Mouse (Mus musculus): Measurements from ENCODE around the gene Bcl2l14.

Gene Bcl2l14

GRCm38 (mm10) chr6:134396018-134396417, at the start of gene Bcl2l14:
TSS of gene Bcl2l14 (plus strand) at chr6:134396318.
- no peak for DNase-seq (ENCODE audit: low spot score)

DNA sequence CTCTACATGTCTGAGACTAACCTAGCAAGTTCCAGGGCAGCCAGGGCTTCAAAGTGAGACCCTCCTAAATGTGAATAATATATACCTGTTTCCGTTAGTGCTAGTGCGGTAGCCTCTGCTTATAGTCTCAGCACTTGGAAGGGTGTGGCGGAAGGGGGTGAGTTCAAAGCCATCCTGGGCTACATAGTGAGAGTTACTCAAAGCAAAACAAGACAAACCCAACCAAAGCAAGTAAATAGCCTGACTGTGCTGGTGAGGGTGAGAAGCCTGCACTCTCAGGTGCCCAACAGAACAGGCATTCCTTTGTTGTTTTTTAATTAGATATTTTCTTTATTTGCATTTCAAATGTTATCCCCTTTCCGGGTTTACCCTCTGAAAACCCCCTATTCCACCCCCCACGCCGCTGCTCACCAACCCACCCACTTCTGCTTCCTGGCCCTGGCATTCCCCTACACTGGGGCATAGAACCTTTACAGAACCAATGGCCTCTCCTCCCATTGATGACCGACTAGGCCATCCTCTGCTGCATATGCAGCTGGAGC, 47.5 kb upstream of the Bcl2l14 start:
- no peak for DNase-seq (ENCODE audit: low spot score)

DNA sequence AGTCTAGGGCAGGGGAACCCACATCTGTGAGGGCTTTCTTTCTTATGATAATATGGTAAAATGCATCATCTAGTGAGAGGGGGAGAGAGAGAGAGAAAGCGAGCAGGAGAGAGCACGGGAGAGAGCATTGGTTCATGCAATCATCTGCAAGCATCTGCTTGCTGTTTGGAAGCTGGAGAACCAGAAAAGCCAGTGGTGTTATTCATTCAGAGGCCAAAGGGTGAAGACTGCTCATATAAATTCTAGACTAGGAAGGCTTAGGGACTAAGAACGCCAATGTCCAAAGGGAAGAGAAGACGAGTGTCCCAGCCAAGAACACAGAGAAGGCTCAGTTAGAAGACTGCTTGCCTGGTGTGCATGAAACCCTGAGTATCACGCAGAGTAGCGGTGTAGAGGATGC, 43.2 kb upstream of the Bcl2l14 start:
- DNase-seq (ENCODE audit: low spot score): no peak

DNA sequence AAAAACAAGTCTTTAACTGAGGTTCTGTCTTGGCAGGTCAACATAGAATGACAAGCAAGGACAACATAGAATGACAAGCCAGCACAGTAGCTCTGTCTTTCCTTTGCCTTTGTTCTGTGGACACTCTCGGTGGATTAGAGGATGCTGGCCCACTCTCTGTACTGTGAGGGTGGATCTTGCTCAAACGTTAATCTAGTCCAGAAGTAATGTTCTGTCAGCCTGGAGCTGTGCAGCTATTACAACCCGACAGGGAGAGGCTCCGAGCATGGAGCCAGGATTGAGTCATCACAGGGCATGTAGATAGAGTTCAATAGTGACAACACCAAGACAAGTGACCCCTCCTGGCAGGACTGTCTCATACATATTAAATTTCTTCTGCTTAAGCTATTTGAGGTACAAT, 42.4 kb upstream of the Bcl2l14 start:
- DNase-seq (ENCODE audit: low spot score): no peak

GRCm38 (mm10) chr6:134357570-134357969, 38.5 kb upstream of the Bcl2l14 start:
- DNase-seq (ENCODE audit: low spot score): no peak

DNA sequence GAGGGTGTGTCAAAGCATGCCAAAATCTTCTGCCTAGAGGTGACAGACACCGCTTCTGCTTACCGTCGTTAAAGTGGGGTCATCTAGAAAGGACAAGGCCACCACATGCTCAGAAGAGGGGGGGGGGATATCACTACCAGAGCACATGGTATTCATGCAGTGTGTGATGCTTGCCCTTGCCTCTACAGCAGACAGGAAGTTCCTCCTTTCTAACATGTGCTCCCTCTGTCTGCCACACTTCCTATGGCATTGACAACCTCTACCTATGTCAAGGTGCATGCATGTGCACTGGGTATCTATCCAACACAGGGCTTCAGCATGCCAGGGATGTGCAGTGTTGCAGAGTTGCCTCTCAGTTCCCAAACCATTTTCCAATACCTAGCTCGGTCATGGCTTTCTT, 36.0 kb upstream of the Bcl2l14 start:
- DNase-seq (ENCODE audit: low spot score): no peak

DNA sequence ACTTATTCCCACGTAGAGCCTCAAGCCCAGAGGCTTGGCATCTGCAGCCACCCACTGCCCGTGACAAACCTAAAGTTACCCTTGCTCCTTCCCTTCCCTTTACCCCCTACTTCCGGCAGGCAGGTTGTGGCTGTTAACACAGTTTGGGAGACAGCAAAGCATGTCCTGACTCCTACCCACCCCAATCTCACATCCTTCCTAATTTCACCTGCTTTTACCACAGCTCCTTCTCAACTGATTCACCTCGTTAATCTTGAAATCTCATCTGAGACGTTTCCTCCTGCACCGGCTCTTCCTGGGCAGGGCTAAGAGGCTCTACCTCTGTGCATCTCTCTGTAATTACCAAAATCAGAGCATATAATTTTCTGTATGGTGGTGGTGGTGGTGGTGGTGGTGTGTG, 31.5 kb upstream of the Bcl2l14 start:
- no peak for DNase-seq (ENCODE audit: low spot score)

DNA sequence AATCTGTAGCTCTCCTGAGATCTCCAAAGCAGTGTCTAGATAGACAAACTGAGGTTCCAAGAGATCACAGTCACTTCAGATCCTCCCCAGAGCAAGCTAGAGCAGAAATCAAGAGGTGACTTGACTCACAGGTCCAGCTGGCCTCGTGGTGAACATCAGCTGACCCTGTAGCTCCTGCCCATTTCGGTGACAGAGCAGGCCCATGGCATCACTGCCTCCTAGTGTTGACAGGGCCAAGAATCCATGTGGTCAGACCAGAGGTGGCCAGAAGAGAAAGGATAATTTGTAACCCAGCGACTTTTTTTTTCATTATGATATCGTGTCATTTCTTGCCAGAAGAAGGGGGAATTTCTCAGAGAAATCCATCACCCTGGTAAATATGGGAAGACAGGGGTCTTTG, 30.2 kb upstream of the Bcl2l14 start:
- DNase-seq (ENCODE audit: low spot score): no peak

DNA sequence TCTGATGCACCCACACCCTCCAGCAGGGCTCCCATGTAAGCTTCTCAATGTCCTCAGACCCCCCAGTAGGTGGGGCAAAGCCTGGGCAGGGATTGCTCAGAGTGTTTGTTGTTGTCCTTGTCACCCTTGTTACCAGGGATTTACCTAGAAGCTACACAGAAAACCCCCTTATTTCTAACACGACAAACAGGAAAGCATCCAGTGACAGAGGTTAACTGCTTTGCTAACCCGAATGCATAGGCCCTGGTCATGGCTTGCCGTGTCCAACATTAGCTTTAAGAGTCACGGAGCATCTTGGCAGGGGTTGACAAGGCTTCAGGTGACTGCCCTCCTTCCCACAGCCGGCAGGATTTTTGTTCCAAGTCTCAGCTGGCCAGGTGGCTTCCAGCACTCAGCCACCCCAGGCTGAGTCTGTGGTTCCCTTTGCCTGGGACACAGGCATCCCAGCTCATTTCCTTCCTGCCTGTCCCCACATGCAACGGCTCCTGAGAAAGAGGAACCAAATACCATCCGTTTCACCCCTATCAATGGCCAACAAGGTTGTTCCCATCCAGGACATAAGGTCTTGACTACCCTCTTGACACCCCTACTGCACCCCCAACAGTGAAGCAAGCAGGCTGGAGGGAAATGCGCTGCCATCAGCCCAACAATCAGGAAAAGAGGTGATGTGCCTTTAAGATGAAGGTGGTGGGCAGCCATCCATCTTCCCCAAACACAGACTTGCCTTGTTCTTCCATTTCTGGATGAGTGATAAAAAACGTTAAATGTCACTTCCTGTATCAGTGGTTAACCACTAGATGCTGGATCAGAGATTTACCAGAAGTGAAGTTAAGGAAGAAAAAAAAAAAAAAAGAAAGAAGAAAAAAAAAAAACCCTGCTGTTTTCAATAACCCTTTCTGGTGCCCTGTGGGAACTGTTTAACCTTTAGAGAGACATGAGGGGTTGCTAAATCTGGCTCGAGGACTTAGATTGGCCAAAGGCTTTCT, 29.5 kb upstream of the Bcl2l14 start:
- DNase-seq (ENCODE audit: low spot score): no peak

- no peak for DNase-seq (ENCODE audit: low spot score)
These were observed 28.5 kb upstream of the Bcl2l14 start for GRCm38 (mm10) chr6:134367366-134368281.

- no peak for DNase-seq (ENCODE audit: low spot score)
These were observed 23.2 kb upstream of the Bcl2l14 start for GRCm38 (mm10) chr6:134372946-134373345.

- no peak for DNase-seq (ENCODE audit: low spot score)
These were observed 18.9 kb upstream of the Bcl2l14 start for GRCm38 (mm10) chr6:134377201-134377600.

DNA sequence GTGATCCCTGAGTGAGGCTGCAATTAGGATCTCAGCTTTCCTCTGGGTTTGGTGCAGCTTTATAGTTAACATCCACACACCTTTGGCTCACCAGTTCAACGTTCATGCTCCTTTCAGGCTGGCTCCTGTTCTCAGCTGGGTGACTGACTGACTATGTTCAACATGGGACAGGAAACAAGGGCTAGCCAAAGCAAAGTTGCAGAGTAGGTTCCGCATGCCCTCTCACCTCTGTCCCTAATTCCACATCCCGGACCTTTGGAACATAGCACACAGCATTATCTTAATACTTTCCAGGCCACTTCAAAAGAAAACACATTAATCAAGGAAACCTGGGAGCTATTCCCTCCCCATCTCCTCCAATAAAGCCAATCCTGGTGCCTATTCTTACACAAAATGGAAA, 18.3 kb upstream of the Bcl2l14 start:
- no peak for DNase-seq (ENCODE audit: low spot score)

GRCm38 (mm10) chr6:134381462-134381861, 14.7 kb upstream of the Bcl2l14 start:
- DNase-seq (ENCODE audit: low spot score): no peak

DNA sequence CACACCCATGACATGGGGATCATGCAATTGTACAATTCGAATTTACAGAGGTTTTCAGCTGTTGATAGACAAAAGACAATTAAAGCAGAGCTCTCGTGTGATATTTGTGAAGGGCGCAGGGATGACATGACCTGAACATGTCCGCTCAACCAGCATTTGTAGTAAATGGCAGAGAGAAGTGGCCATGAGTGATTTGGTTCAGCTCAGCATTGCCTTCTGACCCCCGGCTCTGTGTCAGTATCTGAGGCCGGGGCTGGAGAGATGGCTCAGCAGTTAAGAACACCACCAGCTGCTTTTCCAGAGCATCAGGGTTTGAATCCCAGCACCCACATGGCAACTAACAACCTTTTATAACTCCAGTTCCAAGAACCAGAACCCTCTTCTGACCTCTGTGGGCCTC, 10.2 kb upstream of the Bcl2l14 start:
- DNase-seq (ENCODE audit: low spot score): no peak

GRCm38 (mm10) chr6:134387396-134387795, 8.7 kb upstream of the Bcl2l14 start:
- DNase-seq (ENCODE audit: low spot score): no peak

- DNase-seq (ENCODE audit: low spot score): peak; percentile 49
These were observed 7.6 kb upstream of the Bcl2l14 start for GRCm38 (mm10) chr6:134388424-134389110.

DNA sequence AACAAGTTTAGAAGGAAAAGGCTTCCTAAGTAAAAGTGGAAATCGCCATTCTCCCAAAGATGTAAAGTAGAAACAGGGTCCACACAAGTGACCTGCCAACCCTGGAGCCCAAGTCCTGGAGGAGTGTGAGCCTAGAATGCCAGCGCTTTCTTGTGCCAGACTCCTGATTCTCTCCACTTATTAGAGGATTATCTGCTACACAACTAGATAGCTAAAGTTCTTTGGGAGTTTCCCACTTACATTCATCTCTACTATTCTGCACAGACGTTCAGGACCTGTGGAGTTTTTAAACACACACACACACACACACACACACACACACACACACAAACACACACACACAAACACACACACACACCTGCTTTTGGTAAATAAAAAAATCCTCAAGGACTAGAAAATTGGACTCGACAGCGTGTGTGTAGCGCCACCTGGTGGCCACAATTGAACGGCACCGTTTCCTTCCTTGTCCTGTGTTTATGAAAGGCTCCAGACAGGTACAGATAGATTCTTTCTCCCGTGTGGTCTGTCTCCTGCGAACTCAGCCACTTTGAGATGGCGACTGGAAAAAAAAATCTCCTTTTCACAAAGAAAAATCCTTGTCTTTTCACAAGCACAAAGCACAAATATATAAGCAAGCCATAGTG, 6.7 kb upstream of the Bcl2l14 start:
- DNase-seq (ENCODE audit: low spot score): peak; percentile 93

- DNase-seq (ENCODE audit: low spot score): no peak
These were observed 6.2 kb upstream of the Bcl2l14 start for GRCm38 (mm10) chr6:134389917-134390316.

DNA sequence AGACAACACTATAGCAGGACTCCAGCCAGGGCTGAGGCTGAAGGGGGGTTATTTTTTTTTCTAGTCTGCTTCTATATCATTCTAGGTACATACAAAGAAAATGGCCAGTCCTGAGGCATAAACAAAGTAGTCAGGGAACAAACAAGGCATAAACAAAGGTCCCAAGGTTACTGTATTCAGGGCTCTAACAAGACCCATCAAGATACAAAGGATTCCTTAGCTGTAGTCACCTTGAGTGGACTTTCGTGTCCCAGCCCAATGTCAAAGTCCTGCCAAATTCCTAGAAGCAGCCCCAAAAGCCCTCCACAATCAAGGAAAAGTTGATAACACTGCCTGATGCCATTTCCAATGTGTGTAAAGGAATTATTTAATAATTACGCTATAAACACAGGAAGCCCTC, 5.3 kb upstream of the Bcl2l14 start:
- DNase-seq (ENCODE audit: low spot score): no peak

DNA sequence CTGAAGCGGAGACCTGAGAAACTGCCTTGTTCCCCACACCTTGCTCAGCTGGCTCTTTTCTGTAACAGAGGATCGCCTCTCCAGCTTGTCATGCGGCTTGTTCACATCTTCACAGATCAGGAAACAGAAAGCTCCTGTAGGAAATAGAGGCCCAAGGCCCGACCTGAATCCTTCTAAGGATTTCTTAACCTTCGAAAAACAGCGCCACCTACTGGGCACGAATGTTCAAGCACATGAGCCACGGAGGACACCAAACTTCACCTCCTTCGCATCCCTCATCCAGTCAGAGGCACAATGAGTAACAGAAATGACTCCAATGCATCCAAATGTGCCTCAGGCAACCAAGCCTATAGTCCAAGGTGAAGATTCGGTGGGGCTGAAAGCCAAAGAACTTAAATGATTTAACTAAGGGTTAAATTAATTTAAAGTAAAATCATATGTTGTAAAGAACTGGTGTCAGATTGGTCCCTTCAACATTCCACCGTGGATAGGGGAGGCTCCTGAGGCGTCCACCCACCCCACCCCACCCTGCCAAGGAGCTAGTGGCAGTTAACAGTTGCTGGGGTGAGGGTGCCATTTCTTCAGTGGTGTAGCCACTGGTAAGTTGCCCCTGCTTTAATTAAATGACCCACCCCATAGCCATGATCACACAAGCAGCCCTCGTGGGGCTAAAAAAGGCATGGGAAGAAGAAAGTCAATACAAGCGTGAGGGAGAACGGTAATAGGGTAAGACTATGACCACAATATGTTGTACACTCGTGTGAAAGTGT, 7.0 kb downstream of the Bcl2l14 start:
- peak; percentile 88 for DNase-seq (ENCODE audit: low spot score)
